Mouse (Mus musculus): ENCODE data around the gene Liph. TPM values are rescaled to one million over a fixed set of nuclear protein-coding genes. Genes with fewer than 3 reads are reported as not detected.
A peak's percentile ranks its signal among the peaks of the same experiment; 100 is the strongest.
"Not testable (repeated sequence)": the region's sequence is repeated elsewhere in the genome, so short reads cannot be mapped to it uniquely, and the experiment has no call there.

Gene Liph
- polyA plus RNA-seq, 1 experiment from 2014 or later, result 0.05 TPM

DNA sequence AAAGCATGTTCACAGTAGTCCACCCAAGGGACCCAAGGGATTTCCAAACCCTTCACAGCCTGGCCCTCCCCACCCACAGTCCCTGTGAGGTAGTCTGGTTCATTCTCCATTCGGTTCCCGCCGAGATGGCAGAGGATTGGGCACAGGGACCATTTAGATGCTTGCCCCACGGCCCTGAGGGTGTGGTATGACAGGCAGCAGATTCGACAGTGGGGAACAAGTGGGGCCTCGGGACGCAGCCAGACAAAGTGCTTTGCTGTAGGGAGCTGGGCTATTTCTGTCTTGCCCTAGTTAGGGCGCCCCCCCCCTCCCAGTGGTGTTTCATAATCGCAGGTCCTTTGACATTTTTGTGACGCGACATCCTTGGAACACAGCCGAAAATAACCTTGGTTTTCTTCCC, 39.9 kb downstream of the Liph start:
- H3K4me2 ChIP-seq, result no peak overlapping the region
- ATAC-seq (ENCODE audit: low FRiP score) (no peak), DNase-seq (ENCODE audit: low spot score, missing footprints) (peak; percentile 53)
- H3K27me3 ChIP-seq (ENCODE audit: control insufficient read depth, insufficient read depth, low read length), result no peaks in the 10 kb centered on the region
- no peaks in the 10 kb centered on the region for H3K36me3 ChIP-seq (ENCODE audit: control insufficient read depth, insufficient read depth, low read length)
- H3K4me1 ChIP-seq (ENCODE audit: control insufficient read depth, insufficient read depth, low read length), result no peaks in the 10 kb centered on the region
- H3K4me3 ChIP-seq (ENCODE audit: low read depth, low read length), result no peak overlapping the region
- no peaks in the 10 kb centered on the region for H3K9me3 ChIP-seq (ENCODE audit: control insufficient read depth, low read length)
- H3K27ac ChIP-seq (ENCODE audit: low read depth, low read length), result no peak overlapping the region
- no peak overlapping the region for H3K9ac ChIP-seq (ENCODE audit: low read length)
- WGBS, result 84% methylated on average over 12 of the region's 12 CpGs

DNA sequence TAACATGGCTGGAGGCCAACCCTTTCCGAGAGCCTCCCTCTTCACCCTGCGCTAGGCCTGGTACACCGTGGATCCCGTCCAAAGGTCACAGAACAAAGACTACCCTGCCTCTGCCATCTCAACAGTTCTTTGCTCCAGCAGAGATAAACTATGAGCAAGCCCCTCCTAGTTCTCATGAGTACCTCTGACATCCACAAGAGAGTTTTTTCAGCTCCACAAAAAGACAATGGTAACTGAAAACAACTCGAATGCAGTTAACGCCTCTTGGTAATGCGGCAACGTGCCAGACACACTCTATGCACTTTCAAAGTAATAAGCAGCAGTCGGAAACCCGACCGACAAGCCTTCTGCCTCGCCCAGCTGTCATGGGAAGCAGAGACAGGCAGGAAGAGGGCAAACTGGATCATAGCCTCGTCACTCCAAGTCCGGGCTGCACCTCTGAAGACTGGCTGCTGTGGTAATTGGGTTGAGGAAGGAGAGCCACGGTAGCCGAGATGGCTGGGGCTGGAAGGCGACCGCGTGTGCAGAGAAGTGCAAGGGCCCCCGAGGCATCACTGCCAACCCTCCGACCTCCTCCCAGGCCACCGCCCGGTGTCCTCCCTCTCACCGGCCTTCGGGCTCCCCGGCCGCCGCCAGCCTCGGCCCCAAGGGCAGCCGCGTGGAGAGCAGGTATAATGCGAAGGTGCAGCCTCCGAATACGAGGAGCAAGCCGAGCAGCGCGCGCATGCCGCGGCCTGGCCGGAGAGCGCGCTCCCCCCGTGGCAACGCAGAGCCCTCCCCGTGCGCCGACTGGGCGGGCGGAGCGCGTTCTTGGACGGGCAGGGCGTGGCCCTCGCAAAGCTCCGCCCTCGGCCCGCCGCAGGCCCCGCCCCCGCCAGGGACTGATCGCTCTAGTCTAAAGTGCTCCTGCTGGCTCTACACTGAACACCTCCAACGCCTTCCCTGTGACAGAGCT, 48.4 kb downstream of the Liph start, which contains the start of gene Tmem41a:
Gene Tmem41a, minus strand, starts transcription at position 792 of the 955 bp plus-strand sequence.
- H3K9me3 ChIP-seq (ENCODE audit: control insufficient read depth, low read length), result no peaks in the 10 kb centered on the region
- ATAC-seq (ENCODE audit: low FRiP score), result peak; percentile 97
- 1% methylated on average over 62 of the region's 63 CpGs for WGBS
- peak; percentile 99 for DNase-seq (ENCODE audit: low spot score, missing footprints)
- H3K4me2 ChIP-seq, result peak within 1 kb of the TSS; percentile 80
- peak within 1 kb of the TSS; percentile 67 for H3K4me3 ChIP-seq (ENCODE audit: low read depth, low read length)
- H3K27ac ChIP-seq (ENCODE audit: low read depth, low read length), result no peak within 1 kb of the TSS
- H3K9ac ChIP-seq (ENCODE audit: low read length), result peak within 1 kb of the TSS; percentile 74
- H3K27me3 ChIP-seq (ENCODE audit: control insufficient read depth, insufficient read depth, low read length), result no peaks in the 10 kb centered on the region
- peaks cover 6% of the 10 kb centered on the region; the same call in 1 of the 2 replicates for H3K4me1 ChIP-seq (ENCODE audit: control insufficient read depth, insufficient read depth, low read length)
- no peaks in the 10 kb centered on the region for H3K36me3 ChIP-seq (ENCODE audit: control insufficient read depth, insufficient read depth, low read length)

DNA sequence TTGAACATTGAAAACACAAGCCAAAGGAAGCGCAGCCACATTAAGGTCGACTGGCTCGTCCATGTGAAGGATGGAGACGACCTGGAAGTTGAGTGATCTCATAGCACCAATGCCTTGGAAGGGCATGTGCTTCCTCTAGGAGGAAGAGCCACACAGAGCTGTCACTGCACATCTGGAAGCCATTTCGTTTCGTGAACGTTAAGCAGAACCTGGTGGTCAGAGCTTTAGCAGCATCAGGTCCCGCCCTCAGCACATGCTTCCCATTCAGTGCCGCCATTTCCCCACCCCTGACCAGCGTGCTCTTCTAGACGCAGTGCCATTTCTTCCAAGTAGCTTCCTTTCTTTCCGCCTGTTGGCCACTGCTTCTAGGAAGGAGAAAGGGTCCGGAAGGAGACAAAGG, 67.0 kb downstream of the Liph start:
- H3K9ac ChIP-seq (ENCODE audit: low read length), result no peak overlapping the region
- no peak overlapping the region for H3K27ac ChIP-seq (ENCODE audit: low read depth, low read length)
- 0 out of 2 replicates have a peak, but pooled peaks cover 2% of the 10 kb centered on the region for H3K36me3 ChIP-seq (ENCODE audit: control insufficient read depth, insufficient read depth, low read length)
- H3K4me2 ChIP-seq, result no peak overlapping the region
- no peak overlapping the region for H3K4me3 ChIP-seq (ENCODE audit: low read depth, low read length)
- no peaks in the 10 kb centered on the region for H3K4me1 ChIP-seq (ENCODE audit: control insufficient read depth, insufficient read depth, low read length)
- no peak for ATAC-seq (ENCODE audit: low FRiP score)
- 84% methylated on average over 13 of the region's 13 CpGs for WGBS
- DNase-seq (ENCODE audit: low spot score, missing footprints), result no peak
- H3K9me3 ChIP-seq (ENCODE audit: control insufficient read depth, low read length), result no peaks in the 10 kb centered on the region
- no peaks in the 10 kb centered on the region for H3K27me3 ChIP-seq (ENCODE audit: control insufficient read depth, insufficient read depth, low read length)

DNA sequence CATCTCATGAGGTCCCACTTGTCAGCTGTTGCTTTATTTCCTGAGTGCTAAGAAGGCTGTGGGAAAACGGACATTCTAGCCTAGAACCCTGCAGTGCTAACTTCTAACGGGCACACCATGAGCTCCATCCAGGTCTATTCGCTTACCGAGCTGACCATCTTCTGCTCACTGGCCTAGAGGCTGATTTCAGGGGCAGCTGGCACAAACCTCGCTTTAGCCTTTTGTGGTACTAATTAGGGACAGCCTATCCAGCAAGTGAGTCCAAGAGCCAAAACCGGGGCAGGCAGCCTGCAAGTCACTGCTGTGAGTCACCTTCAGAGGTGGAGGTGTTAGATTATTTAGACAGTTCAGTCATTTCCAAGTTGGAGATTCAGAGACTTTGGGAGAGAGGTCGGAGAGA, 78.8 kb downstream of the Liph start:
- H3K27ac ChIP-seq (ENCODE audit: low read depth, low read length), result no peak overlapping the region
- ATAC-seq (ENCODE audit: low FRiP score), result no peak
- WGBS, result 79% methylated on average over 7 of the region's 7 CpGs
- no peaks in the 10 kb centered on the region for H3K4me1 ChIP-seq (ENCODE audit: control insufficient read depth, insufficient read depth, low read length)
- H3K9ac ChIP-seq (ENCODE audit: low read length), result no peak overlapping the region
- H3K4me3 ChIP-seq (ENCODE audit: low read depth, low read length), result no peak overlapping the region
- H3K4me2 ChIP-seq, result no peak overlapping the region
- H3K9me3 ChIP-seq (ENCODE audit: control insufficient read depth, low read length), result no peaks in the 10 kb centered on the region
- peak; percentile 4 for DNase-seq (ENCODE audit: low spot score, missing footprints)
- H3K27me3 ChIP-seq (ENCODE audit: control insufficient read depth, insufficient read depth, low read length), result no peaks in the 10 kb centered on the region
- peaks cover under 1% of the 10 kb centered on the region; the same call in 1 of the 2 replicates for H3K36me3 ChIP-seq (ENCODE audit: control insufficient read depth, insufficient read depth, low read length)

DNA sequence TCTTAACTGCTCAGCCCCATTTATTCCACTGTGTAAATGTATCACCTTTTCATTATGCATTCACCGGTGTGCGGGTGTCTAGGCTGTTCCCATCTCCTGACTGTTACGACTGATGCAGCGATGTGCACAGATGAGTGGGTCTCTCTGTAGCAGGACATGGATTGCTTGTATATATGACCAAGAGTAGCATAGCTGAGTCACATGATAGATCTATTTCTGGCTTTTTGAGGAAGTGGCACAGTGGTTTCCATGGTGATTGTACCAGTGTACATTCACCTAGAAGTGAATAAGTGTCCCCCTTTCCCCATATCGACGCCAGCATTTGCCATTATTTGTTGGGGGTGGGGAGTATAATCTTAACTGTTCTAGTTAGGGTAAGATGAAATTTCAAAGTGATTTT, 82.1 kb downstream of the Liph start:
- ATAC-seq (ENCODE audit: low FRiP score), result no peak
- no peaks in the 10 kb centered on the region for H3K9me3 ChIP-seq (ENCODE audit: control insufficient read depth, low read length)
- DNase-seq (ENCODE audit: low spot score, missing footprints), result peak; percentile 56
- no peaks in the 10 kb centered on the region for H3K27me3 ChIP-seq (ENCODE audit: control insufficient read depth, insufficient read depth, low read length)
- H3K27ac ChIP-seq (ENCODE audit: low read depth, low read length), result no peak overlapping the region
- 95% methylated on average over 6 of the region's 6 CpGs for WGBS
- H3K4me1 ChIP-seq (ENCODE audit: control insufficient read depth, insufficient read depth, low read length), result no peaks in the 10 kb centered on the region
- H3K4me2 ChIP-seq, result no peak overlapping the region
- H3K9ac ChIP-seq (ENCODE audit: low read length), result no peak overlapping the region
- peaks cover 2% of the 10 kb centered on the region for H3K36me3 ChIP-seq (ENCODE audit: control insufficient read depth, insufficient read depth, low read length)
- no peak overlapping the region for H3K4me3 ChIP-seq (ENCODE audit: low read depth, low read length)

DNA sequence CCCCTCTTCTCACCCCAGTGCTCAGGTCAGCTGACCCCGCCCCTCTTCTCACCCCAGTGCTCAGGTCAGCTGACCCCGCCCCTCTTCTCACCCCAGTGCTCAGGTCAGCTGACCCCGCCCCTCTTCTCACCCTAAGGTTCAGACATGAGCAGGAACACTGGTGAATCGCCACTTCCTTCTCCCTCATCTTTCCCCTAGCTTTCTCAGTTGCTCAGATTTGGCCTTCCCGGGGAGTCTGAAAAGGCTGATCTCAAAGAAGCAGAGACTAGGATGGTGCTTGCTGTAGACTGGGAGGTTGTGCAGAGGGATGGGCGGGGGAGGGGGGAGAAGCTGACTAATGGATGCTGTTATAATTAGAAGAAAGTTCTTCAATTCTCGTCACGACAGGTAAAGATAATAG, 86.6 kb downstream of the Liph start:
- ATAC-seq (ENCODE audit: low FRiP score), result not testable (repeated sequence)

DNA sequence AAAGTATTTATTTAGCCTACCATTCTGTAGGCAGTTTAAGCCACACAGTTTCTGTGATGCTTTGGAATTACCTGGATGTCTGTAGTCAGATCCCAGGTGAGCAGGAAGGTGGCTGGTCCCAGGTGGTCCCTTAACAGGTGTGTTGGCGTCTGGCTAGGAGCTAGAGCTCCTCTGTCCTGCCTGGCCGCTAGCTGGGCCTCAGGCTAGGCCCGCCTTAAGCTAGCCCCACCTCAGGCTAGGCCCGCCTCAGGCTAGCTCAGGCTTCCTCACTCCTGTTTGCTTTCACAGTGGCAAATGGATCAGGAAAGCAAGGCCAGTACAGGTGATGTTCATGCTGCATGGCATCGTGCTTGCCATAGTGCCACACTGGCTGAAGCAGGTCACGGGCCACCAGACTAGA, 88.6 kb downstream of the Liph start:
- Histone ChIP-seq H3K27me3 (ENCODE audit: control insufficient read depth, insufficient read depth, low read length) (no peaks in the 10 kb centered on the region), H3K4me3 (ENCODE audit: low read depth, low read length) (no peak overlapping the region), H3K36me3 (ENCODE audit: control insufficient read depth, insufficient read depth, low read length) (peaks cover 2% of the 10 kb centered on the region; the same call in 1 of the 2 replicates), H3K4me1 (ENCODE audit: control insufficient read depth, insufficient read depth, low read length) (peaks cover 2% of the 10 kb centered on the region; the same call in 1 of the 2 replicates), H3K27ac (ENCODE audit: low read depth, low read length) (no peak overlapping the region), H3K9ac (ENCODE audit: low read length) (no peak overlapping the region), H3K9me3 (ENCODE audit: control insufficient read depth, low read length) (no peaks in the 10 kb centered on the region), H3K4me2 (no peak overlapping the region)
- 89% methylated on average over 6 of the region's 6 CpGs for WGBS
- DNase-seq (ENCODE audit: low spot score, missing footprints), result no peak
- ATAC-seq (ENCODE audit: low FRiP score), result no peak

More for the DNA sequence above, 86.6 kb downstream of the Liph start:
- H3K4me1 ChIP-seq (ENCODE audit: control insufficient read depth, insufficient read depth, low read length); H3K27ac ChIP-seq (ENCODE audit: low read depth, low read length); H3K4me2 ChIP-seq; H3K36me3 ChIP-seq (ENCODE audit: control insufficient read depth, insufficient read depth, low read length); H3K4me3 ChIP-seq (ENCODE audit: low read depth, low read length); H3K27me3 ChIP-seq (ENCODE audit: control insufficient read depth, insufficient read depth, low read length); H3K9me3 ChIP-seq (ENCODE audit: control insufficient read depth, low read length); H3K9ac ChIP-seq (ENCODE audit: low read length): not testable (repeated sequence)
- DNase-seq (ENCODE audit: low spot score, missing footprints), result peak; percentile 51
- WGBS, result 28% methylated on average over 6 of the region's 8 CpGs

DNA sequence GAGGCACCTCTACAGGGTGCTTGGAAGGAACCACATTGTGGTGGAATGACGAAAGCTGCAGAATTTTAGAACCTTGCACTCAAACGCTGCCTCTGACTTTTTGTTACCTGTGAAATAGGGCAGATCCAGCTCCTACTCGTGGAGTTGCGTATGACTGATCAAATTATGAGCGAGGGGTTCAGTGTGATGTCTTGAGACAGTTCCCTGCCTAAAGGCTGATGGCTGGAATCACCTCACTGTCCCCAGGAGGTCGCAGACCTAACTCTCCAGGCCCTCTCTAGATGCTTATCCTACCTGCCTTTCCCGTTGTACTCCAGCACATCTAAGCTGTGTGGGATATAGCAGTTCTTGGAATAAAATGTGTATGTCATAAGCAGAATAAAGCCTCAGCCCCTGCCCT, 89.5 kb downstream of the Liph start:
- Histone ChIP-seq H3K36me3 (ENCODE audit: control insufficient read depth, insufficient read depth, low read length) (no peaks in the 10 kb centered on the region), H3K9me3 (ENCODE audit: control insufficient read depth, low read length) (no peaks in the 10 kb centered on the region)

DNA sequence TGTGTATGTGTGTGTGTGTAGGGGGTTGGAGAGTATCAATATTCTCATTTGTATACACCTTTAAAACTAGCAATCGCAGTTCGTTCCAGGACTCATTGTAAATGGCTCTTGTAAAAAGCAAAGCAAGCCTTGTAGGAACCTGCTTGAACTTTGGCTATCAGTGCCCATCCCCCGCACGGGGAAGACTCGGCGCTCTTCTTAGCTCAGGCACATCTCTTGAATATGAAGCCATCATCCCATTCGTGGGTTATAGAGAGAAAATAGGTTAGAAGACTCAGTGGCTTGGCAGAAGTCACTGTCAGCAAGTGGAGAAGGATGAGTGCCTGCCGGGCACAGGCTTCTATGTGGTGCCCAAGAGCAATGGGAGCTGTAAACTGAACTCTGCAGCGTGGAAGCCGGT, 90.8 kb downstream of the Liph start:
- no peak overlapping the region for H3K4me2 ChIP-seq
- no peak overlapping the region for H3K9ac ChIP-seq (ENCODE audit: low read length)
- WGBS, result 93% methylated on average over 10 of the region's 10 CpGs
- no peaks in the 10 kb centered on the region for H3K9me3 ChIP-seq (ENCODE audit: control insufficient read depth, low read length)
- no peak overlapping the region for H3K27ac ChIP-seq (ENCODE audit: low read depth, low read length)
- H3K4me3 ChIP-seq (ENCODE audit: low read depth, low read length), result no peak overlapping the region
- no peak for ATAC-seq (ENCODE audit: low FRiP score)
- no peaks in the 10 kb centered on the region for H3K27me3 ChIP-seq (ENCODE audit: control insufficient read depth, insufficient read depth, low read length)
- H3K36me3 ChIP-seq (ENCODE audit: control insufficient read depth, insufficient read depth, low read length), result no peaks in the 10 kb centered on the region
- H3K4me1 ChIP-seq (ENCODE audit: control insufficient read depth, insufficient read depth, low read length), result peaks cover 2% of the 10 kb centered on the region; the same call in 1 of the 2 replicates
- peak; percentile 75 for DNase-seq (ENCODE audit: low spot score, missing footprints)

More for the DNA sequence above, 89.5 kb downstream of the Liph start:
- H3K4me2 ChIP-seq, result no peak overlapping the region
- H3K27ac ChIP-seq (ENCODE audit: low read depth, low read length), result no peak overlapping the region
- no peaks in the 10 kb centered on the region for H3K27me3 ChIP-seq (ENCODE audit: control insufficient read depth, insufficient read depth, low read length)
- H3K4me3 ChIP-seq (ENCODE audit: low read depth, low read length), result no peak overlapping the region
- ATAC-seq (ENCODE audit: low FRiP score) (no peak), DNase-seq (ENCODE audit: low spot score, missing footprints) (peak; percentile 70)
- 93% methylated on average over 7 of the region's 7 CpGs for WGBS
- no peak overlapping the region for H3K9ac ChIP-seq (ENCODE audit: low read length)
- H3K4me1 ChIP-seq (ENCODE audit: control insufficient read depth, insufficient read depth, low read length), result peaks cover 2% of the 10 kb centered on the region; the same call in 1 of the 2 replicates
